Mouse (Mus musculus) MEL (cell line): Measurements from ENCODE around the gene Eno4. TPM values are rescaled to one million over a fixed set of nuclear protein-coding genes. Genes with fewer than 3 reads are reported as not detected.

Experiments used
- DNase-seq: peaks from one replicate; pipeline ENCODE4 v3.0.0; 2011; ENCODE audit warnings: low read depth, low spot score
- H3K27ac ChIP-seq: 2 replicates; pipeline ENCODE4 v1.5.1; 2012; ENCODE audit warnings: low read depth, mild to moderate bottlenecking, control low read depth, low read length, moderate library complexity; ENCODE audit not compliant: control insufficient read depth
- H3K27me3 ChIP-seq, 2 experiments: fragments of 150-350 bp in 1 of 2; sonication (generic) in 1 of 2; 2 replicates each; pipeline ENCODE4 v1.6.1; 2012; ENCODE audit warnings: low read length in 2 of 2, mild to moderate bottlenecking in 2 of 2, improper control_type of control experiment in 1 of 2, moderate library complexity in 1 of 2; ENCODE audit not compliant: insufficient read depth in 2 of 2, control insufficient read depth in 1 of 2
- H3K36me3 ChIP-seq, 2 experiments: 2 replicates each; pipeline ENCODE4 v1.6.1; 2012 to 2014; ENCODE audit warnings: low read length in 2 of 2, improper control_type of control experiment in 1 of 2, inconsistent platforms in 1 of 2, mild to moderate bottlenecking in 1 of 2; ENCODE audit not compliant: insufficient read depth in 2 of 2, control insufficient read depth in 1 of 2
- H3K4me1 ChIP-seq, 2 experiments: fragments of 150-350 bp in 1 of 2; sonication (generic) in 1 of 2; 2 replicates each; pipeline ENCODE4 v1.6.1; 2012; ENCODE audit warnings: low read length in 2 of 2, improper control_type of control experiment in 1 of 2, mild to moderate bottlenecking in 1 of 2; ENCODE audit not compliant: insufficient read depth in 2 of 2, control insufficient read depth in 1 of 2
- H3K4me3 ChIP-seq, 2 experiments: fragments of 150-350 bp in 1 of 2; sonication (generic) in 1 of 2; 2 replicates each; pipeline ENCODE4 v1.5.1; 2012; ENCODE audit warnings: low read depth in 2 of 2, low read length in 2 of 2, mild to moderate bottlenecking in 2 of 2, moderate library complexity in 2 of 2, control low read depth in 1 of 2, improper control_type of control experiment in 1 of 2; ENCODE audit not compliant: control insufficient read depth in 1 of 2, insufficient read depth in 1 of 2
- H3K79me2 ChIP-seq: 2 replicates; pipeline ENCODE4 v1.6.1; 2012; ENCODE audit warnings: mild to moderate bottlenecking, low read length, moderate library complexity; ENCODE audit not compliant: control insufficient read depth, poor library complexity, insufficient read depth
- H3K9ac ChIP-seq: 2 replicates; pipeline ENCODE4 v1.6.1; 2012; ENCODE audit warnings: low read depth, mild to moderate bottlenecking, control low read depth, low read length, moderate library complexity; ENCODE audit not compliant: control insufficient read depth, poor library complexity, severe bottlenecking
- H3K9me3 ChIP-seq: fragments of 150-350 bp; sonication (generic); replicated peaks from 2 replicates; pipeline ENCODE4 v1.6.1; 2012; ENCODE audit warnings: mild to moderate bottlenecking, low read length, improper control_type of control experiment, moderate library complexity; ENCODE audit not compliant: insufficient read depth
- CHD1 ChIP-seq: IDR thresholded peaks from 2 replicates; pipeline ENCODE4 v1.6.1; 2012; ENCODE audit warnings: low read depth, mild to moderate bottlenecking, inconsistent platforms, low read length, improper control_type of control experiment
- CTCF ChIP-seq, 3 experiments: IDR thresholded peaks in 2 of 3; conservative IDR thresholded peaks in 1 of 3; 2 replicates each; pipeline ENCODE4 v1.5.1; 2011 to 2012; ENCODE audit warnings: low read length in 3 of 3, low read depth in 2 of 3, mild to moderate bottlenecking in 2 of 3, improper control_type of control experiment in 1 of 3, inconsistent platforms in 1 of 3, mixed read lengths in 1 of 3, moderate library complexity in 1 of 3; ENCODE audit not compliant: control insufficient read depth in 1 of 3, insufficient read depth in 1 of 3, poor library complexity in 1 of 3, severe bottlenecking in 1 of 3
- E2F4 ChIP-seq: IDR thresholded peaks from 2 replicates; pipeline ENCODE4 v1.6.1; 2011; ENCODE audit warnings: low read depth, low read length, improper control_type of control experiment, borderline replicate concordance
- ELF1 ChIP-seq: IDR thresholded peaks from 2 replicates; pipeline ENCODE4 v1.6.1; 2014; ENCODE audit warnings: low read depth, mild to moderate bottlenecking, inconsistent platforms, low read length, improper control_type of control experiment, moderate library complexity
- EP300 ChIP-seq, 2 experiments: IDR thresholded peaks; 2 replicates each; pipeline ENCODE4 v1.6.1; 2011; ENCODE audit warnings: improper control_type of control experiment in 2 of 2, low read length in 2 of 2, low read depth in 1 of 2, mild to moderate bottlenecking in 1 of 2
- ETS1 ChIP-seq: IDR thresholded peaks from 2 replicates; pipeline ENCODE4 v1.6.1; 2012; ENCODE audit warnings: low read depth, mild to moderate bottlenecking, inconsistent platforms, low read length, improper control_type of control experiment, moderate library complexity
- GATA1 ChIP-seq: IDR thresholded peaks from 2 replicates; pipeline ENCODE4 v1.6.1; 2011; ENCODE audit warnings: low read depth, low read length, improper control_type of control experiment
- MAFK ChIP-seq: IDR thresholded peaks from 2 replicates; pipeline ENCODE4 v1.6.1; 2011; ENCODE audit warnings: low read depth, mild to moderate bottlenecking, low read length, improper control_type of control experiment, borderline replicate concordance
- MAX ChIP-seq: IDR thresholded peaks from 2 replicates; pipeline ENCODE4 v1.6.1; 2011; ENCODE audit warnings: low read length, improper control_type of control experiment
- MAZ ChIP-seq: IDR thresholded peaks from 2 replicates; pipeline ENCODE4 v1.6.1; 2012; ENCODE audit warnings: low read depth, mild to moderate bottlenecking, inconsistent platforms, low read length, improper control_type of control experiment
- SIN3A ChIP-seq: IDR thresholded peaks from 2 replicates; pipeline ENCODE4 v1.6.1; 2012; ENCODE audit warnings: low read length, improper control_type of control experiment, inconsistent platforms
- TCF12 ChIP-seq: IDR thresholded peaks from 2 replicates; pipeline ENCODE4 v1.6.1; 2014; ENCODE audit warnings: low read depth, mild to moderate bottlenecking, inconsistent platforms, low read length, improper control_type of control experiment, moderate library complexity
- ZNF384 ChIP-seq: IDR thresholded peaks from 2 replicates; pipeline ENCODE4 v1.6.1; 2012; ENCODE audit warnings: low read depth, mild to moderate bottlenecking, inconsistent platforms, low read length, improper control_type of control experiment
- polyA plus RNA-seq, 2 experiments: library from polyadenylated mRNA; stranded (reverse) in 1 of 2; unstranded in 1 of 2; fragments of >175 nt in 1 of 2; fragments of >200 nt in 1 of 2; gene quantifications; 2 replicates each; pipeline versions ENCODE4 v1.2.1 to v1.2.4; 2012; ENCODE audit warnings: low replicate concordance in 2 of 2, low read depth in 1 of 2; ENCODE audit not compliant: insufficient read length in 2 of 2, insufficient read depth in 1 of 2, missing spikeins in 1 of 2
- total RNA-seq: library from RNA; depleted of rRNA; stranded (reverse); fragments of 300-350 nt; gene quantifications from 2 replicates; pipeline ENCODE4 v1.2.3, GENCODE M21; 2012

Gene Eno4
- total and polyA plus RNA-seq, 3 experiments: not detected

- peaks cover 2 to 7% of the 10 kb centered on the region in 2 experiments; a peak in 3 of 4 replicates for H3K4me1 ChIP-seq
- no peak for TF ChIP-seq E2F4
- peak; percentile 22; the same call in 1 of the 2 replicates for TF ChIP-seq ETS1
- no peak for TF ChIP-seq SIN3A
- no peak for TF ChIP-seq CHD1
- TF ChIP-seq TCF12: no peak
- no peak for TF ChIP-seq MAZ
- no peak for TF ChIP-seq MAX
- peak; percentile 46 for TF ChIP-seq GATA1
- TF ChIP-seq ZNF384: peak; percentile 84
- peak in 1 of 2 experiments; percentile 17; a peak in 1 of 4 replicates for TF ChIP-seq EP300 (IDR thresholded peaks at IDR 0.05; ENCODE audit: low read depth in 1 of 2, low read length in 2 of 2)
- no peaks in the 10 kb centered on the region for H3K27me3 ChIP-seq
- no peaks in the 10 kb centered on the region for H3K79me2 ChIP-seq
- peak; percentile 48 for DNase-seq
- H3K9me3 ChIP-seq: no peaks in the 10 kb centered on the region
- H3K36me3 ChIP-seq: peaks cover 0 to 2% of the 10 kb centered on the region in 2 experiments; a peak in 1 of 4 replicates
- H3K4me3 ChIP-seq: peak overlapping the region; percentile 36 to 70; a peak in 3 of 4 replicates
- no peak overlapping the region for H3K27ac ChIP-seq
- peak overlapping the region; percentile 30 for H3K9ac ChIP-seq
Observed at GRCm38 (mm10) chr19:58952236-58952635, 9.0 kb downstream of the Eno4 start.

DNA sequence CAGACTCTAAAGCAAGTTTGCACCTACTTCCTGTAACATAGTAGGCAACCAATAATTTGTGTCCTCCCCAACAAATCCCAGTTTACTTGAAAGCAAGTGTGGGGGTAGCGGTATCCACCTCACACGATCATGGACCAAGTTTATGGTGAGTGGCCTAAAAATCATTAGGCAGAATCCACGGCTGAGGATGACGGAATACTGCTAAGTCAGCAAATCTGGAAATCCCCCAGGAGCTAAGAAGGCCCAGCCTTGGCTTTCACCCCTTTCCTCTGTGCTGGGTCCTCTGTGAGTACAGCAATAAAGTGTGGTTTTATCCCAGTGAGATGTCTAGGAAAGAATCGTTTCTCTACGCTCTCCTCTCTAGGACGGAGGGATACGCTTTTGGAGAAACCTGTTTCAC, 11.6 kb downstream of the Eno4 start:
- H3K36me3 ChIP-seq: peaks cover 0 to 2% of the 10 kb centered on the region in 2 experiments; a peak in 1 of 4 replicates
- no peaks in the 10 kb centered on the region for H3K9me3 ChIP-seq
- no peak overlapping the region for H3K27ac ChIP-seq
- no peak overlapping the region for H3K4me3 ChIP-seq
- H3K4me1 ChIP-seq: peaks cover 2 to 7% of the 10 kb centered on the region in 2 experiments; a peak in 3 of 4 replicates
- H3K9ac ChIP-seq: no peak overlapping the region
- TF ChIP-seq MAFK (peak; percentile 42; the same call in 1 of the 2 replicates), E2F4 (no peak)
- no peaks in the 10 kb centered on the region for H3K27me3 ChIP-seq
- no peak for DNase-seq
- H3K79me2 ChIP-seq: no peaks in the 10 kb centered on the region

DNA sequence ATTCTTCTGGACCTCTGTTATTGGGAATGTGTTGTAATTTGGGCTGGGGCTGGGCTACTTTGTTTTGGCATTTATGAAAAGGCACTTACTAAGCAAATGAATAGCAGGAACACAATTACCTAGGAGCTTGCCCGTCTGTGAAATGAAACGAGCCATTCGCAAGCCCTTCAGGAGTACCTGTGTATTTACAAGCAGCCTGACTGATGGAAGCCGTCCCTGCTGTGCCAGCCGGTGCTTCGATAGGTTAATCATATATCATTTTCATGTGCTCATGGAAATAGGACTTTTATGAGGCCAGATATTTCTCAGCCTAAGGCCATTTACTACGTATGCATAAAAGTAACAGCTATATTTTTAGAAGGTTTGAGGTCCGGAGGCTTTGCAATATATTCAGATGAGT, 19.8 kb downstream of the Eno4 start:
- H3K4me3 ChIP-seq: no peak overlapping the region
- no peak overlapping the region for H3K9ac ChIP-seq
- H3K79me2 ChIP-seq: no peaks in the 10 kb centered on the region
- no peaks in the 10 kb centered on the region for H3K4me1 ChIP-seq
- no peaks in the 10 kb centered on the region for H3K27me3 ChIP-seq
- no peaks in the 10 kb centered on the region for H3K36me3 ChIP-seq
- no peaks in the 10 kb centered on the region for H3K9me3 ChIP-seq
- no peak overlapping the region for H3K27ac ChIP-seq
- TF ChIP-seq TCF12 (no peak), ZNF384 (no peak), CTCF (IDR thresholded peaks at IDR 0.05 in 2 of 3, conservative IDR thresholded peaks at IDR 0.05 in 1 of 3; ENCODE audit: control insufficient read depth in 1 of 3, insufficient read depth in 1 of 3, low read depth in 2 of 3, low read length in 3 of 3, poor library complexity in 1 of 3, severe bottlenecking in 1 of 3) (no peak), MAFK (no peak), EP300 (IDR thresholded peaks at IDR 0.05; ENCODE audit: low read depth in 1 of 2, low read length in 2 of 2) (no peak), ELF1 (no peak)
- TF ChIP-seq, all 39 proteins: peak for 0
- DNase-seq: no peak
